Mouse (Mus musculus) heart, postnatal 0 days (tissue): ENCODE data around the gene Plpp3.

Source experiments
- CTCF ChIP-seq: IDR thresholded peaks from 2 replicates; pipeline ENCODE4 v1.5.1; 2016; ENCODE audit warnings: antibody characterized with exemption, control low read depth, low read depth
- EP300 ChIP-seq: IDR thresholded peaks from 2 replicates; pipeline ENCODE4 v1.6.1; 2016; ENCODE audit warnings: antibody characterized with exemption, low read depth

GRCm38 (mm10) chr4:105219316-105219715 is 62.2 kb downstream of the Plpp3 start:
- TF ChIP-seq CTCF (no peak), EP300 (no peak)
